ENCODE assay signal across 21 mouse cellular contexts in the genomic region with DNA sequence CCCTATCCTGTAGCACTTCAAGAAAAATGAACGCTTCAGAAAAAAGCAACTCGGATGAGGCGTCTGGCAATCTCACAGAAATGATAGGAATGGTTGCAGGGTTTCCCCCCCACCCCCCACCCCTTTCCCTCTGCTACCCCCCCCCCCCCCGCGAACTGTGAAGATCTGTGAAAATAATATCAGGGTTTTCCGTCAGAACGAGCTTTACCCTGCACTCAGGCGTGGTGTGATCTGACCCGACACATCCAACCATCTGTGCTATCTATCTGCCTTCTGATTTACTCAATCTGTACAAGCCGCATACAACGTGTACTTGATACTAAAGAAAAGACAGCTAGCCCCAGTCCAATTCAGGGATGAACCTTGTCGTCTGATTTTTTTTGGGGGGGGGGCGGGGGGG. TPM values are rescaled to one million over a fixed set of nuclear protein-coding genes. Genes with fewer than 3 reads are reported as not detected.
"Had no signal": no experiment of that assay in that cellular context is flagged by ENCODE, and none has a peak within 500 bp of the region (broad histone marks: within the 10 kb centered on the region; RNA-seq: fewer than 3 reads in every experiment).

No protein-coding gene starts in this region.

- H3K27ac ChIP-seq: layer of hippocampus, adult 2 months; limb, embryonic 12.5 days; liver, embryonic 14.5 days; midbrain, embryonic 13.5 days; neural tube, embryonic 12.5 days had no signal

- H3K4me3 ChIP-seq: layer of hippocampus, adult 2 months; limb, embryonic 12.5 days; midbrain, embryonic 13.5 days; myocyte; neural tube, embryonic 12.5 days had no signal

- H3K36me3 ChIP-seq: limb, embryonic 12.5 days; midbrain, embryonic 13.5 days; neural tube, embryonic 12.5 days had no signal

- H3K4me2 ChIP-seq: limb, embryonic 12.5 days; midbrain, embryonic 13.5 days; neural tube, embryonic 12.5 days had no signal

- ATAC-seq: midbrain, embryonic 13.5 days had no signal

- H3K9me3 ChIP-seq: limb, embryonic 12.5 days; midbrain, embryonic 13.5 days; neural tube, embryonic 12.5 days had no signal

- H3K9ac ChIP-seq: limb, embryonic 12.5 days; liver, embryonic 14.5 days; midbrain, embryonic 13.5 days; neural tube, embryonic 12.5 days had no signal

- DNase-seq: kidney, adult 18-20 months; kidney, postnatal 10 days; kidney, postnatal 4 days; lung, adult 18-20 months; right cerebral cortex, adult 18-20 months; spleen, adult 18-20 months; thymus, adult 18-20 months; thymus, postnatal 14 days had no signal

RNA-seq across cellular contexts. Expression of a gene that starts 1.5 kb away (rescaled TPM):
- total RNA-seq: layer of hippocampus, adult 2 months; layer of hippocampus, postnatal 10 days; left cerebral cortex, postnatal 36 days; liver, adult 2 months; megakaryocyte-erythroid progenitor cell, adult 5-6 weeks had no signal
- polyA plus RNA-seq: kidney, embryonic 14.5 days; limb, embryonic 12.5 days; liver, adult 2 months; liver, embryonic 14.5 days; lung, embryonic 16.5 days; myocyte; neural tube, embryonic 12.5 days; stomach, embryonic 14.5 days had no signal

RNA-seq across cellular contexts. Expression of a gene that starts 2.4 kb away (rescaled TPM):
- total RNA-seq: liver, adult 2 months had no signal
- polyA plus RNA-seq: liver, adult 2 months; myocyte had no signal
